Mouse (Mus musculus): ENCODE data around the gene Tsc2. TPM values are rescaled to one million over a fixed set of nuclear protein-coding genes. Genes with fewer than 3 reads are reported as not detected.
"Not testable (repeated sequence)": the region's sequence is repeated elsewhere in the genome, so short reads cannot be mapped to it uniquely, and the experiment has no call there.

The Tsc2 gene
- 62.7 and 79.2 TPM in 2 replicates for polyA plus RNA-seq (2016; fragmentation: Nextera tagmentation; extraction: Ambion mirVana)

DNA sequence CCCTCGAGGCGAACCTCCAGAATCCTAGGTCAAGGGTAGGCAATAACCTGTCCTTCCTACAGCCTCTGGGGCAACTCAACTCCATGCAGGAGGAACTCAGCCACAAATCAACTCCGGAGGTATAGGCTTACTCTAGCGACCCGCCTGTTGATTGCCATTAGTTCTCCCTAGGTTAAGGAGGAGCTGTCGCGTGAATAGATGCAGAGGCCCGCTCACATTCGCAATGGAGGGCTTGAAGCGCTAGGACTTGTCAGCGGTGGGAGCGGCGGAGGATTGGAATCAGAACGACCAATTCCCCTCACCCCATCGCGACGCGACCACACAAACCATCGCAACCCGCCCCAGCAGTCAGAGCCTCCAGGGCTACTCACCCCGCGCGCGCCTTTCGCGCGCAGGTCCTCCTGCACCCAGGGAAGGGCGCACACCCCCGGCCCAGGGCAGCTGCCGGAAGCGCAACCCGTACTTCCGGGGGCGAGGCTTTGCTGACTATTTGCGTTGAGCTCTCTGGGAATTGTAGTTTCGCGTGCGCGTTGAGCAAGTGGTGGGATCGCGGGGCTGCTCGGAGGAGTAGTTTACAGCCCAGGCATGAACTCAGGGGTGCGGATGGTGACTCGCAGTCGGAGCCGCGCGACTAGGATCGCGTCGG lies at the start of gene Tsc2, which contains the start of gene Nthl1:
Gene Tsc2, minus strand, starts transcription at position 464 of the 646 bp plus-strand sequence.
Gene Nthl1, plus strand, starts transcription at position 514 of the 646 bp plus-strand sequence.
- Histone ChIP-seq H3K4me3 (peak within 1 kb of the TSS; percentile 68), H3K4me1 (peaks cover 27% of the 10 kb centered on the region), H3K27me3 (ENCODE audit: low read depth, poor library complexity, severe bottlenecking) (no peaks in the 10 kb centered on the region), H3K9me3 (replicated peaks) (no peaks in the 10 kb centered on the region), H3K36me3 (peaks cover 38% of the 10 kb centered on the region), H3K27ac (replicated peaks) (peak within 1 kb of the TSS; percentile 88)
- peak; percentile 90 for DNase-seq (ENCODE audit: low spot score)
- 1% methylated on average over 51 of the region's 51 CpGs for WGBS

- H3K9me3 ChIP-seq (replicated peaks): no peaks in the 10 kb centered on the region
- WGBS: 95% methylated on average over 24 of the region's 24 CpGs
- H3K27me3 ChIP-seq (ENCODE audit: low read depth, poor library complexity, severe bottlenecking): no peaks in the 10 kb centered on the region
- DNase-seq (ENCODE audit: low spot score): no peak
- peaks cover 65% of the 10 kb centered on the region for H3K36me3 ChIP-seq
- no peaks in the 10 kb centered on the region for H3K4me1 ChIP-seq
- no peak overlapping the region for H3K27ac ChIP-seq (replicated peaks)
- H3K4me3 ChIP-seq: no peak overlapping the region
Observed at GRCm38 (mm10) chr17:24677500-24678080, 45.2 kb upstream of the Tsc2 start.

GRCm38 (mm10) chr17:24676877-24677276 lies 44.4 kb upstream of the Tsc2 start:
- WGBS: 93% methylated on average over 5 of the region's 5 CpGs
- no peaks in the 10 kb centered on the region for H3K9me3 ChIP-seq (replicated peaks)
- peaks cover 5% of the 10 kb centered on the region for H3K4me1 ChIP-seq
- no peak overlapping the region for H3K27ac ChIP-seq (replicated peaks)
- H3K36me3 ChIP-seq: peaks cover 58% of the 10 kb centered on the region
- H3K27me3 ChIP-seq (ENCODE audit: low read depth, poor library complexity, severe bottlenecking): no peaks in the 10 kb centered on the region
- DNase-seq (ENCODE audit: low spot score): no peak
- H3K4me3 ChIP-seq: no peak overlapping the region

DNA sequence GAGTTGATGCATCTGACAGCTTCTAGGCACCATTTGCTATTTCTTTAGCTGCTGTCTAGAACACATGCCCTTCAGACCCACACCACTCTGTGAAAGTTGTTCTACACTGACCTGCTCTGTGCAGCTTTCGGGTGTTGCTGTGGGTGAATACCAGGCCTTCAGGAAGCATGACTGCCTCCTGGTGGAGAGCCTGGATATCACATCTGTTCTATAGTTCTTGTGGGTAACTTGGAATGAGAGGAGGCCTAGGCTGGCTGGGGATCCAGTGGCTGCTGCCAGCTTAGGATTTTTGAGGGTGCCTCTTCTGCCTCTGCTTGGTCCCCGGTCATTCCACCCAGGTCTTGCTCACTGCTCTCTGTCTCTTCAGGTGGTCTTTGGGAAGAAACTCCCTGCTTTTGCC lies 43.8 kb upstream of the Tsc2 start:
- DNase-seq (ENCODE audit: low spot score): peak; percentile 63
- no peak overlapping the region for H3K4me3 ChIP-seq
- H3K36me3 ChIP-seq: peaks cover 51% of the 10 kb centered on the region
- no peaks in the 10 kb centered on the region for H3K27me3 ChIP-seq (ENCODE audit: low read depth, poor library complexity, severe bottlenecking)
- H3K4me1 ChIP-seq: peaks cover 12% of the 10 kb centered on the region
- no peak overlapping the region for H3K27ac ChIP-seq (replicated peaks)
- WGBS: 64% methylated on average over 2 of the region's 2 CpGs
- no peaks in the 10 kb centered on the region for H3K9me3 ChIP-seq (replicated peaks)

GRCm38 (mm10) chr17:24674277-24674676 lies 41.8 kb upstream of the Tsc2 start:
- Histone ChIP-seq H3K36me3 (peaks cover 32% of the 10 kb centered on the region), H3K4me1 (peaks cover 25% of the 10 kb centered on the region), H3K27me3 (ENCODE audit: low read depth, poor library complexity, severe bottlenecking) (no peaks in the 10 kb centered on the region), H3K27ac (replicated peaks) (no peak overlapping the region), H3K9me3 (replicated peaks) (no peaks in the 10 kb centered on the region), H3K4me3 (no peak overlapping the region)
- no peak for DNase-seq (ENCODE audit: low spot score)
- WGBS: 92% methylated on average over 7 of the region's 7 CpGs

DNA sequence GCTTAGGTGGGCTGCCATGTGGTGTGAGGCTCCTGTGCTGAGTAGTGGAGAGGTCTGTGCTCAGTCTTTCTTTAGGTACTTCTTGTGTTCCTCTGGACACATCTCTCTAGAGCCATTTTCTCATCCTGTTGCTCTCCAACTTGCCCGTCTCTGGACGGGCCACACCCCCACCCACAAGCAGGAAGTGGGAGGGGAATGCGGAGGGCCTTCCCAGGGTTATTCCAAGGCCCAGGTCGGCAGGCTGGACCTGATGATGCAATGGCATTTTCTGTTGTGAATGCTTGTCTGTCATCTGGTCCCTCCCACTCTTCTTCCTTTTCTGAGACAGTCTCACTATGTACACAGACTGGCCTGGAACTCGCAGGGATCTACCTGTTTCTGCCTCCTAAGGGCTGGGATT lies 39.7 kb upstream of the Tsc2 start:
- peaks cover 34% of the 10 kb centered on the region for H3K4me1 ChIP-seq
- no peaks in the 10 kb centered on the region for H3K9me3 ChIP-seq (replicated peaks)
- no peaks in the 10 kb centered on the region for H3K27me3 ChIP-seq (ENCODE audit: low read depth, poor library complexity, severe bottlenecking)
- no peak overlapping the region for H3K4me3 ChIP-seq
- WGBS: 39% methylated on average over 5 of the region's 5 CpGs
- H3K36me3 ChIP-seq: peaks cover 11% of the 10 kb centered on the region
- no peak overlapping the region for H3K27ac ChIP-seq (replicated peaks)
- DNase-seq (ENCODE audit: low spot score): no peak

- peaks cover 34% of the 10 kb centered on the region for H3K4me1 ChIP-seq
- DNase-seq (ENCODE audit: low spot score): no peak
- 82% methylated on average over 5 of the region's 5 CpGs for whole genome bisulfite sequencing
- peak overlapping the region; percentile 95; the same call in 1 of the 2 replicates for H3K4me3 ChIP-seq
- H3K27me3 ChIP-seq (ENCODE audit: low read depth, poor library complexity, severe bottlenecking): no peaks in the 10 kb centered on the region
- H3K27ac ChIP-seq (replicated peaks): no peak overlapping the region
- H3K36me3 ChIP-seq: peaks cover 3% of the 10 kb centered on the region; the same call in 1 of the 2 replicates
- no peaks in the 10 kb centered on the region for H3K9me3 ChIP-seq (replicated peaks)
Observed at GRCm38 (mm10) chr17:24671346-24671745, 38.9 kb upstream of the Tsc2 start.

DNA sequence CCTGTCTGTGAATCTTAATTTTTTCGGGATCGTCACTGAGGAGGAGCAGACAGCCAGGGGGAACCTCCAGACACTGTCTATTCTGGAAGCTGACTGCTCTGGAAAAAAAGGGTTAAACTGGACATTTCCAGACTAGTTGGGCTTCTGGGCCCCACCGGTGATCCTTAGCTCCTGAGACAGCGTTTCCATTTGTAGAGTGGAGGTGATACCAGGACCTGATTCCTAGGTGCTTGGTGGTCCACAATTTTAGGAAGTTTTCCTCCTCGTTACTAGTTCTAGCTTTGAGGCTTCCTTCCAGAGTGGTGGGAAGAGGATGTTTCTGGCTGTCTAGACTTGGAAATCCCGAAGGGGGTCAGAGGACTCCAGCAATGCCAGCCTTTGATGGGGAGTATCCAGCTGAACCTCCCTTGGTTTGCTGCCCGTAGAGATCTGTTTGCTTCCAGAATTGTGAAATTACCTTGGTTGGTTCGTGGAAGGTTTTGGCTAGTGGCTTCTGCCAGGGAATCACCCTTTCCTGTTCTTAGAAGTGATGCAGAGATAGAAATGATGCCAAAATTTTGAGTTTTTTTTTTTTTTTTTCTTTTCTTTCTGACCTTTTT lies 37.9 kb upstream of the Tsc2 start:
- 18% methylated on average over 8 of the region's 8 CpGs for WGBS
- no peaks in the 10 kb centered on the region for H3K9me3 ChIP-seq (replicated peaks)
- peak overlapping the region; percentile 96 for H3K27ac ChIP-seq (replicated peaks)
- H3K4me3 ChIP-seq: peak overlapping the region; percentile 95
- no peaks in the 10 kb centered on the region for H3K36me3 ChIP-seq
- no peak for DNase-seq (ENCODE audit: low spot score)
- no peaks in the 10 kb centered on the region for H3K27me3 ChIP-seq (ENCODE audit: low read depth, poor library complexity, severe bottlenecking)
- H3K4me1 ChIP-seq: peaks cover 34% of the 10 kb centered on the region

DNA sequence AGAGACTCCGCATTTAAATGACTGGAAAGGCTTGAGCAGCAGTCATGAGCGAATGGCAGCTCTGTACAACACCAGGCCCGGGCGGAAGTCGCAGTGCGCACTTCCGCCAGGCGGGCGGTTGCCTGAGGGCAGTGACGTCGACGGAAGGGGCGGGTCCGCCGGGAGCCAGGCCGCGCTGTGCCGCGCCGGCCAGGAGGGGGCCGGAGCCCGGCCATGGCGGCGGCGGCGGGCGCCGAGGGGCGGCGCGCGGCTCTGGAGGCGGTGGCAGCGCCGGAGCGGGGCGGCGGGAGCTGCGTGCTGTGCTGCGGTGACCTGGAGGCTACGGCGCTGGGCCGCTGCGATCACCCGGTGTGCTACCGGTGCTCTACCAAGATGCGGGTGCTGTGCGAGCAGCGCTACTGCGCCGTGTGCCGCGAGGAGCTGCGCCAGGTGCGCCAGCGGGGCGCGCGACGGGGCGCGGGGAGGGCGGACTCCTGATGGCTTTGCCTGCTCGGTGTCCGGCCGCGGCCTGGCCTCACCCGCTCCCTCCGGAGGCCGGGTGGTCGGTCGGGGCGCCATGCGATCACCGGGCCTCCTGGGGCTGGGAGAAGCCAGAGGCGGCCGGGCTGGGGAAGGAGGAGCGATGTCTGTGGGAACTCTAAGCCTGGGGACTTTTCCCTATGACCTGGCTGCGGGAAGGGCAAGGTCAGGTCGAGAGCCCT lies 37.3 kb upstream of the Tsc2 start, which contains the start of gene Zfp598:
Gene Zfp598, plus strand, starts transcription at position 143 of the 701 bp plus-strand sequence.
- no peaks in the 10 kb centered on the region for H3K36me3 ChIP-seq
- H3K27ac ChIP-seq (replicated peaks): peak within 1 kb of the TSS; percentile 96
- H3K27me3 ChIP-seq (ENCODE audit: low read depth, poor library complexity, severe bottlenecking): no peaks in the 10 kb centered on the region
- H3K4me1 ChIP-seq: peaks cover 34% of the 10 kb centered on the region
- peak within 1 kb of the TSS; percentile 95 for H3K4me3 ChIP-seq
- H3K9me3 ChIP-seq (replicated peaks): no peaks in the 10 kb centered on the region
- under 1% methylated on average over 79 of the region's 80 CpGs for WGBS
- peak; percentile 94 for DNase-seq (ENCODE audit: low spot score)

DNA sequence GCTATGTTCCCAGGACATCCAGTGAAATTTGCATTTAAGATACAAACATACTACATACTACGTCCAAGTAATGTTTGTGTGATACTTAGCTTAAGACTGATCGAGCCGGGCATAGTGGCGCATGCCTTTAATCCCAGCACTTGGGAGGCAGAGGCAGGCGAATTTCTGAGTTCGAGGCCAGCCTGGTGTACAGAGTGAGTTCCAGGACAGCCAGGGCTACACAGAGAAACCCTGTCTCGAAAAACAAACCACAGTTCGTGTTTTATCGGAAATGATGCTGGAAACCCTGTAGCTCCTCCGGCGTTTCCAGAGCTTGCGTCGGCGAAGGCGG lies 36.7 kb upstream of the Tsc2 start:
- not testable (repeated sequence) for H3K27me3 ChIP-seq (ENCODE audit: low read depth, poor library complexity, severe bottlenecking); H3K9me3 ChIP-seq (replicated peaks); DNase-seq (ENCODE audit: low spot score); H3K36me3 ChIP-seq
- WGBS: 12% methylated on average over 15 of the region's 15 CpGs
- H3K4me1 ChIP-seq: peaks cover 34% of the 10 kb centered on the region
- H3K27ac ChIP-seq (replicated peaks): peak overlapping the region; percentile 96
- peak overlapping the region; percentile 95 for H3K4me3 ChIP-seq

GRCm38 (mm10) chr17:24667416-24667815 lies 35.0 kb upstream of the Tsc2 start:
- Histone ChIP-seq H3K27me3 (ENCODE audit: low read depth, poor library complexity, severe bottlenecking) (no peaks in the 10 kb centered on the region), H3K36me3 (no peaks in the 10 kb centered on the region), H3K9me3 (replicated peaks) (no peaks in the 10 kb centered on the region), H3K4me3 (no peak overlapping the region), H3K4me1 (peaks cover 34% of the 10 kb centered on the region), H3K27ac (replicated peaks) (no peak overlapping the region)
- DNase-seq (ENCODE audit: low spot score): no peak
- WGBS: 33% methylated on average over 6 of the region's 6 CpGs

GRCm38 (mm10) chr17:24667011-24667410 lies 34.6 kb upstream of the Tsc2 start:
- peaks cover 30% of the 10 kb centered on the region for H3K4me1 ChIP-seq
- H3K27me3 ChIP-seq (ENCODE audit: low read depth, poor library complexity, severe bottlenecking); H3K4me3 ChIP-seq; H3K36me3 ChIP-seq; H3K9me3 ChIP-seq (replicated peaks); H3K27ac ChIP-seq (replicated peaks); DNase-seq (ENCODE audit: low spot score): not testable (repeated sequence)
- 77% methylated on average over 7 of the region's 7 CpGs for WGBS
